Mouse (Mus musculus) natural killer cell, adult 2 months (primary cell): ENCODE data around the gene Methig1.
A peak's percentile ranks its signal among the peaks of the same experiment; 100 is the strongest.
"Not testable (repeated sequence)": the region's sequence is repeated elsewhere in the genome, so short reads cannot be mapped to it uniquely, and the experiment has no call there.

Source experiments
- DNase-seq, 2 experiments: peaks; one replicate each; pipeline ENCODE4 v3.0.0; 2022; ENCODE audit warnings: low spot score in 2 of 2

Gene Methig1

DNA sequence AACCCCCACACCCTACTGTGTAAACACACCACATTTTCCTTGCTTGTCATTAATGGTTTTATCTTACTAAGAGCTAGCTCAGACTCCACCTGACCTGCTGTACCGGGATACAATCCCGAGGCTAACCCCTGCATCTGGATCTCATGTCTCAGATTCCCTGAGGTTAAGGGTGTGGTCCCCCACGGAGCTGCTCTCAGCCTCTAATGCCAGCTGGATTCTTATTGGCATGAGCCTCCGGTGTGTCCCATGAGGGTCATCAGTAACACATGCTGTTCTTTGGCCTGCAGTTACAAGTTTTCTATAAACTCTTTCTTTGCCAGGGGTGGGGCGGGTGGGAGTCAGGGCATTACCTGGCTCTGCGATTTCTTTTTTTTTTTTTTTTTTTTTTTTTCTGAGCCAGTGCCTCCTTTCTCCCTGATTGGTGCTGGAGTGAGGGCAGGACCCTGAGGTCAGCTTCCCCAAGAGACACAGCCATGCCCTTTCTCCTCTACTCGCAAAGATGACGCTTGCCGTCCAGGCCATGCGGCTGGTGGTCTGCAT is at the start of gene Methig1, which contains the start of gene Mettl7a2:
Gene Methig1 (plus strand): TSS at position 439 of the 540 bp plus-strand sequence.
Gene Mettl7a2 (plus strand): TSS at position 490 of the 540 bp plus-strand sequence.
- no peak for DNase-seq

DNA sequence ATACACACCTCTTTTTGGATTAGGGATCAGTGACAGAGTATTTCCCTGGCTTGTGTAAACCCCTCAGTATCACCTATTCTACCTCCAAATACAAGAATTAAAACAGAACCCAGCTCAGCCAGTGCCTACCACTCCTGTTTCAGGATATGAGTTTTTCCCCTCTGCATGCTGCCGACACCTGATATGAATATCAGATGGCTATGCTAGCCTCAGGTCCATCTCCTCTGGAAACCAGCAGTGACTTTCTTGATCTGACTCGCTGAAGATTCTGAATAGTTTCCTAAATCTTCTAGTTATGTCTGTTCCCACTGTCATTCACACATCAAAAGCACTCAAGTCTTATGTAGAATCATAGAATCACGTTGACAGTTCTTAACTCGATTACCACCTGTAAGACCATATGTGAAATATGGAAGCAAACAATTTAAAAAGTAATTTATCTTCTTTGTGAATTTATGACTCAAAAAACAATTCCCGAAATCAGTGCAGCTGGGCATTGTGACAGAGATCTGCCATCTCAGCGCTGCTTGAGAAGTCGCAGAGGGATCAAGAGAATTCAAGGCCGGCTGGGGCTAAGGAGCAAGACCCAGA is 49.4 kb upstream of the Methig1 start:
- no peak for DNase-seq

DNA sequence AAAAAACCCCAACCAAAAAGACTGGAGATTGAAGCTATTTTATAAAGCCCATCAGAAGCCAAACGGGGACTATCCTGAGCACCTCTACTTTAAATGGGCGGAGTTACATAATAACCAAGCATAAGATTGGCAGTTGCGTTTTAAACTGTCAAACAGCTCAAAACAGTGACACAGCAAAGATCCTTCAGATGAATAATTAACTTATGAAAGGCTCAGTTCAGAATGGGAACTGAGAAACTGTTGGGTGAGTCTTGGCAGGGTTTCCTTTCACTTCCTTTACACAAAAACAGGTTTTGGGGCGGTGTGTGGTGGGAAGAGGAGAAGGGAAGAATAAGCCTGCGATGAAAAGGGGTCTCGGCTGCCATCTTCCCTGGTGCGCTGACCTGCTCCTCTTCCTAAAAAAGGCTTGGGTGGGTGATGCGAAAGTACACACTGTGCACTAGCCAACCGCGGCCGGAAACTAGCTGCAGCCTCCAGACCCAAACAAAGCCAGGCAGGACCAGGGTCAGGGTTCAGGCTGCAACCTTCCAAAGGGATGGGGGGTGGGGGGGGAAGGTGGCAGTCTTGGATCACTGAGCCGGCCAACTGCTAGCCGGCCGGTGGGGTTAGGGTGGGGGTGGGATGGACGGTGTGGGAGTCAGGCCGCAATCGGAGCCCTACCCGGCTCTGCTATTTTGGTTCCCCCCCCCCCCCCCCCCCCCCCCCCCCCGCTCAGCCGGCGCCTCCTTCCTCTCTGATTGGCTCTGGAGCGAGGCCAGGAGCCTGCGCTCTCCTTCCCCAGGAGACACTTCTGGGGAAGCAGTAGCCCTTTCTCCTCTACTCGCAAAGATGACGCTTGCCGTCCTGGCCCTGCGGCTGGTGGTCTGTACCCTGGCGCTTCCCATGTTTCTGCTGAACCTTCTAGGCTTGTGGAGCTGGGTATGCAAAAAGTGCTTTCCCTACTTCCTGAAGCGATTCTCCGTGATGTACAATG is 48.6 kb upstream of the Methig1 start, which contains the start of gene Mettl7a1:
Gene Mettl7a1 (plus strand): TSS at position 122 of the 973 bp plus-strand sequence.
- peak; percentile 29 to 44 for DNase-seq

DNA sequence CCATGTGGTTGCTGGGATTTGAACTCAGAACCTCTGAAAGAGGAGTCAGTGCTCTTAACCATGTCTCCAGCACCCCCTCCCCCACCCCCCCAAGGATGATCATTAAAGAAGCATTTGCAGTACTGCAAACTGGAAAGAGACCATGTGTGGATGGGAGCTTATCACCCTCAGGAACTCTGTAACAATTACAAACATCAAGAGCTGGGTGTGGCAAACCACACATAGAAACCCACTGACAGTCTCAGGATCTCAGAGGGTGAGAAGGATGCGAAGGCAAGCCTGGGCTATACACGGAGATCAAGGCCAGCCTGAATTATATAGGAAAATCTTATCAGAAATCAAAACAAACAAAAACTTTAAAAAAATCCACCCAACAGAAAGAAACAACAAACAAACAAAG is 46.7 kb upstream of the Methig1 start:
- DNase-seq, result no peak

DNA sequence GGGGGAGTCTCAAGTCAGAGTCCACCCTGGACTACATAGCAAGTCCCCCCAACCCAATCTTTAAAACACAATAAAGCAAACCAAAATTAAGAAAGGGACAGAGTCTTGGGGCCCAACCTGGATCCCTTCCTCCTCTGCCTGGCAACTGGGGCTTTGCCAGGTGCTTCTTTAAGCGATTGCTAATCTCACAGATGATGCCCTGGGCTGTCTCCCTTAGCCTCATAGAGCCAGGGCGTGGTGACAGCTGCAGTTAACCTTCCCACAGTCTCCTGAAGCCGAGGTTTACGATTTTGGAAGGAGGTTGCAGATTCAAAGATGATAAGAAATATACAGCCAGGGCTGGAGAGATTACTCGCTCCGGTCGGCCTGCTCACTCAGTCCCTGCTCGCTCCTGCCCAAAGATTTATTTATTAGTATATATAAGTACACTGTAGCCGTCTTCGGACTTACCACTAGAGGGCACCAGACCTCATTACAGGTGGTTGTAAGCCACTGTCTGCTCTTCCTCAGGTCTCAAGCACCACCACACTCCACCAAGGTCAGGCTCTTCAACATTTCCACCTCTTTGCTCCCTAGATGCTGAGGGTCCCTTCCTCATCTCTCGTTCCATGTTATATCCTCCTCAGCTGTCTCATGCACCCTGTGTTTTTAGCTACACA is 45.4 kb upstream of the Methig1 start:
- DNase-seq, result peak; percentile 38 to 43

DNA sequence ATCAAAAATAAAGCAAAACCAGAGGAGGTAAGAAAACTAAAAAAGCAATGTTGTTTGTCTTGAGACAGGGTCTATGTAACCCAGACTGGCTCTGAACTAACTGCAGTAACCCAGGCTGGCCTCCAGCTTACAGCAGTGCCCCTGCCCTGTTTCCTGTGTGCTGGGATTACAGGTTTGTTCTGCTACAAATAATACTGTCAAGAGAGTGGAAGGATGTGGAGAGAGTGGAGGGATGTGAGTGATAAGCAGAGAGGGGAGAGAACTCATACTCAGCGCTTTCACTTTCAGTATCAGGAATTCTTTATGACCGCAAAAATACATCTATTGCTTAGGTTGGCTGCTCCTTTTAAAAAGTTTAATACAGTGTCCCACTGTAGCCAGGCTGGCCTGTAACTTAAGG is 40.6 kb upstream of the Methig1 start:
- no peak for DNase-seq

DNA sequence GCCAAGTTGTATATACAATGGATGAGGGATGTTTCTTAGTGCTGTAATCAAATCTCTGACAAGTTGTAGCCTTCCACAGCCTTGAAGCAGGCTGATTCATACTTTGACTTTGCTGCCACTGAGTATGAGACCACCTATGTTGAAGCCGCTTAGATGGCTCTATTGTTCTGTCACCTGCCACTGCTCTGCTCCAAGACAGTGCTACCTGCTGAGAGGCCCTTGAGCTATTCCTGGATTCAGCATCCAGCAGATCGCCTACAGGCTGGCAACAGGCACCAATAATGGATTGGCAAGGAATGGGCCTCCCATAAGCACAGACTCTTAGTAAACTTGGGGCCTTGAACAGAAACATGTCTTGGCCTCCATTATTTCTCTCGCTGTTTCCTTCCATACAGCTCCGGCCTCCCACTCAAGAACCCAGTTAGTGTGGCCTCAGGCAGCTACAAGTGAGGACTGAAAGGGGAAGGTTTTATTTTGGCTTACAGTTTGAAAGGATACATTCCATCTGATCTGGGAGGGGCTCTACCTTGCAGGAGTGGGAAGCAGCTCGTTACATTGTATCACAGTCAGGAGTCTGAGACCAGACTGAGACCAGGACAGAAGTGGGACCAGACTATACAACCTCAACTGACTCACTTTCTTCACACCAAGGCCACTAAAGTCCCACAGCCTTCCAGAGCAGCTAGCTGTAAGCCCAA is 38.4 kb upstream of the Methig1 start:
- no peak for DNase-seq

DNA sequence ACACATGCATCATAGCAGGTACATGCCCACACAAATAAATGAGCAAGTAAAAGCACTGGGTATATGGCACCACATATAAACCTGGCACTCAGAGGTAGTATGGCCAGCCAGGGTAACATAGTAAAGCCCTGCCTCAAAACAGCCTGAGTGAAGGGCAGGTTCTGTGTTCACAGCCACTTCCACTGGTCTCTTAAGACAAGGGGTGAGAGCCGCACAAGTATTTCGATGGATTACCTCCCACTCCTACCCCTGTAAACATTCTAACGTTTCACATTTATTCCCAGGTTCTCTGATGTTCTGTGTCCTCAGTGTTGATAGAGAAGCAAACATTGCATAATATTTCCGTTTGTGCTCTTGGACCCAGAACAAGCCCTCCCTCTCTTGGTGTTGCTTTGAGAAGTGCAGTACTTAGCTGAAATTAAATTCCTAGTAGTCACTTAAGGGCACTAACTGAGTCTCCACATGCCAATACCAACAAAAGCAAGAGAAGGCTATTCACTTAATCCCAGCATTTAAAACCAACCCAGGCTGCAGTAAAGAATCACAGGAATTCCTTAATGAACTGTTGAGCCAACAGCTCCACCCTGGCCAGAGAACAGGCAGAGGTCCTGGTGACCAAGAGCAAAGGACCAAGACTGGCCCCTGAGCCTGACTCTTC is 34.8 kb upstream of the Methig1 start:
- not testable (repeated sequence) for DNase-seq

DNA sequence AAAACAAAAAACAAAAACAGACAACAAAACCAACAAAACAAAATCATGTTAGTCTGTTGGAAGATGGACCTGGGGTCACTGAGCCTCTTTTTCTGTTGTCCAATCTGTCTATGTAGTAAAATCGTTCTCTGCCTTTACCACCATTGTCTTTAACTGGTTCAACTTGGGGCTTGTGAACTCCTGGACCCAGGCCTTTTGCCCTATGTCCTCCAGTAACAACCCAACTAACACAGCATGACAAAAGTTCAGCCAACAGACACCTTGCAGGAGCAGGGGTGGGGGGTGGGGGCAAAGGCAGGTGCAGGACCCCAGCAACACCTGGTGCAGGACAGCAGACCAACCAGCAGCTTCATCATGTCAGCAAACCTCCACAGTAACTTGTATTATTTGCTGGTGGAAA is 33.1 kb upstream of the Methig1 start:
- no peak for DNase-seq

DNA sequence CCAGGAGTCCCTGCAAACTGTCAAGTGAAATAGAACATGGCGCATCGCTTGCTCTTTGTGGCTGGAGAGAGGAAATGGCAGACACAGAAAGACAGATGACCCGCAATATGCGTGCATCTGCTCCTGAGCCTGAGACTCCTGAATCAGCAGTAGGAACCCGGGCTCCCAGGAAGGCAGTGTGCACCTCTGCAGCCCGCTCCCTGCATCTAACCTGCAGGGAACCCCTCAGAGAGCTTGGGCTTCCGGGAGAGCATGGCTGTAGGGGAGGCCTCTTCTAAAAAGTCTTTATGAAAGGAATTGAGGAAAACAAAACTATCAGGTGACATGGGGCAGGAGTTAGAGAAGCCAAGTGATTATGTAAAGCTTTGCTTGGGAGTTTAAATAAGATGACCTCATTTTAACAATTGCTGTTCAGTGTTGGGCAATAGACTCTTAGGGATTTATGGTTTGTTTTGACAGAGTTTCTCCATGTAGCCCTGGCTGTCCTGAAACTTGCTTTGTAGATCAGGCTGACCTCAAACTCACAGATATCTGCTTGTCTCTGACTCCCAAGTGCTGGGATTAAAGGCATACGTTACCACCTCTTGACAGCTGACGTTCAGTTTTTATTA is 32.5 kb upstream of the Methig1 start:
- no peak for DNase-seq

DNA sequence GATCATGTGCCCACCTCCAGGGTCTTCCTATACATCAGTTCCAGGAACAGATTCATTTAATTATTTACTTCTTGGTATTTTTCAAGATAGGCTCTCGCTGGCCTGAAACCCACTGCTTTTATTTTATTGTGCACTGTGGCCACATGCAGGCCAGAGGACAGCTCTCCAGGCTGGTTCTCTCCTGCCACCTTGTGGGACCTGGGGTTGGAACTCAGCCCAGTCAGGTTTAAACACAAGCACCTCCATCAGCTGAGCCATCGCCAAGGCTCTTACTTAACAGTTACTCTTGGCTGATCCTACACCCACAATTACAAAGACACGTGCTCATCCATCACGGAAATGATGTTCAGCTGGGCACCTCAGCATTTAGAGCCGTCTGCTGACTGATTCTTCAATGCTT is 31.8 kb upstream of the Methig1 start:
- no peak for DNase-seq

DNA sequence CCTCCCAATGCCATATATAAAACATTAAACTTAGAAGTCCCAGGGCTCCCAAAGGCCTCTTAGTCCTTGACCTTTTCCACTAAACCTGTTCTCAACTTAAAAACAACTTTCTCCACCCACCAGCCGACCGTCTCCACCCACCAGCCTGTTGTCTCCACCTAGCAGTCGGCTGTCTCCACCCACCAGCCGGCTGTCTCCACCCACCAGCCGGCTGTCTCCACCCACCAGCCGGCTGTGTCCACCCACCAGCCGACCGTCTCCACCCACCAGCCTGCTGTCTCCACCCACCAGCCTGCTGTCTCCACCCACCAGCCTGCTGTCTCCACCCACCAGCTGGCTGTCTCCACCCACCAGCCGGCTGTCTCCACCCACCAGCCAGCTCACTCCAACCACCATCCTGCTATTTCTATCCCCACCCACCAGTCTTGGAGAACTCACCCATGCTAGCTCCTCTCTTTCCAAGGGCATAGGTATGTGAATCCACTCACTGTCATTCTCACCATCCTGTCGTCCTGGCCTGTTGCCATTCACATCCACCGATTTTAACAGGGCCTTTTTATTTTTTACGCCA is 28.8 kb upstream of the Methig1 start:
- no peak for DNase-seq

DNA sequence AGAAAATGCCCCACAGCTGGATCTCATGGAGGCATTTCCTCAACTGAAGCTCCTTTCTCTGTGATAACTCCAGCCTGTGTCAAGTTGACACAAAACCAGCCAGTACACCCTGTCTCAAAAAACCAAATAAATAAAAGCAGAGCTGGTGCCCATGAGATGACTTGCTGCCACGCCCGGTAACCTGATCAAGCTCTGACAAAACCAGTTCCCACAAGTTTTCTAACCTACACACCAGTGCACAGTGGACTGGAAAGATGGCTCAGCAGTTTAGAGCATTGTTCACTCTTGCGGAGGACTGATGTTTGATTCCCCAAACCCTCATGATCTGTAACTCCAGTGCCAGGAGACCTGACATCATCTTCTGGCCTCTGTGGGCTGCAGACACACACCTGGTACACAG is 27.7 kb upstream of the Methig1 start:
- no peak for DNase-seq

DNA sequence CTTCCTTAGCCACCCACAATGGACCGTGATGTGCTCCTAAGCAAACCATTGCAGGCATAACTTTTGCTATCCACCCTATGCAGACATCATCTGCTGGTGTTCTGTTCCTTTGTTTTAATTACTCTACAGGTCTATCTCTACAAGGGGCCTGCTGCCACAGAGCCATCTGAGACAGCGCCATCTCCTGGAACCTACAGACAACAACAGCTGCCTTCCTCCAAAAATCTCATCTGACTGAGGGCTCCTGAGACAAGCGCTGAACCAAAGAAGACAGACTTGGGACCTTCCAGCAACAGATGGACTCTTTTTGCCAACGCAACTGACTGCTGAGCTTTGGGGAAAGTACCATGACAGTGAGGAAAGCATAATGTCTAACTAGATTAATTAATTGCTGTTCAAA is 24.9 kb upstream of the Methig1 start:
- not testable (repeated sequence) for DNase-seq

DNA sequence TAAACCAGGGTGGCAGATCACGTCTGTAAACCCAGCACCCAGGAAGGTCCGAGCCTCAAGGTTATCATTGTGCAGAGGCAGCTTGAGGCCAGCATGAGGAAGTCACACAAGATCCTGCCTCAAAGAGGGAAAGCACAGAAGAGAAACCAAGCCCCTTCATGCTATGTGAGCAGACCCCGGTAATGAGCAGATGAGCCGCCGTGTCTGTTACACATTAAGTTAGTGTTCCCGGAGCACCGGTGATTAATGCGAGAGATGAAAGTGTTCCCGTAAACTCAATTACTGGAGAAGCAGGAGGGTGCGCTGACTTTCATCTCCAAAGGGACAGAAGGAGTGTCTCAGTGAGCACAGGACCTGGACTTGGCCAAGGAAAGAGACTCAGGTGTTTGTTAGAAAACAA is 23.6 kb upstream of the Methig1 start:
- DNase-seq, result not testable (repeated sequence)

DNA sequence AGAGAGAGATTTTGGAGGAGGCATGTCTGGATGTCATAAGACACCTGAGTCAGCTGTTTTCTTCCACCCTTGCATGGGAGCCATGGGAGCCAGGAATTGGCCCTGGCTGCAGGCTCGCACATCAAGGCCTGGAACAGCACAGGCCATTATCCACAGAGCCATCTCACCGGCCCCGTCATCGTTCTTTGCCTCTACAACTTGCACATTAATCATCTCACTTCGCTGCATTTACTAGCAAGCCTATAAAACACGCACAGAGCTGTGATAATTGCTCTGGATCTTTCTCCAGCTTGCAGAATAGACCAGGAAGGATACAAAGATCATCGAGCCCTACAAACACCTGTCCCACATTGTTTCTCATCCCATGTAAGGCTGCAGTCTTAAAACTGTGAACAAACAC is 22.2 kb upstream of the Methig1 start:
- DNase-seq, result no peak

DNA sequence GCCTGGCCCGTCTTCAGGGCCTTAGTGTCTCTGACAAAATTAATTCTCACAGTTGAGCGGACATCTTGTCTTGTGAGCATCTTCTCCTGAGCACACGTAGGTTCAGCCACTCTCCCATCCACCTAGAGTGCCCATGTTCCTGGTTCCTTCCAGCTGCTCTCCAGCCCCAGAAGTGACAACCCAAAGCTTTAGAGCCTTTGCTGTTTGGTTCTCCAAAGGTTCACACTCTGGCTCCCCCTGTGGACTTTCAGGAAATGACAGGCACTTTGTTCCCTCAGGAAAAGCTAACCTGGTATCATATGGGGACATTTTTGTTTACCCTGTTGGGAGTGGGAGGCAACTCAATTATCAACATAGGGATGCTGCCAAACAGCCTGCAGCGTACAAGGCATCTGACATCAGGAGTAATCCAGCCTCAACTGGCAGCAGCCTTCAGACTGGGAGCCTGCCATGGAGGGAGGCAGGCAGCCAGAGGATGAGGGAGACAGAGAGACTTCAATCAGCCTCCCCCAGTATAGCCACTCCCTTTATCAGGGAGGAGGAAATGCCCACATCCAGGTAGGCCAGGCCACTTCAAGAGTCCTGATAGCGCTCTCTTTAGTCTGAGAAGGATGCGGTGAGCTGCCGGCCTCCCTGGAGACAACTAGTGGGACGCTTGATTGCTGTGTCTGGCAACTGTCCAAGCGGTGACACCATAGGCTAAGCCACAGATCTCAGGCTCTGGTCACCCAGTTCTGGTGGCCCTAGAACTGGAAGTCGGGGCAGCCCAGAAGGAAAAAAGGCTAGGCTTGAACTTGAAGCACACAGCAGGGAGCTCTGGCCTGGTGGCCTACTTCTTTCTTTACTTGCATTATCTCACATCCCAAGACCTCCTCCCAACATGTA is 20.6 kb upstream of the Methig1 start:
- DNase-seq, result not testable (repeated sequence)

DNA sequence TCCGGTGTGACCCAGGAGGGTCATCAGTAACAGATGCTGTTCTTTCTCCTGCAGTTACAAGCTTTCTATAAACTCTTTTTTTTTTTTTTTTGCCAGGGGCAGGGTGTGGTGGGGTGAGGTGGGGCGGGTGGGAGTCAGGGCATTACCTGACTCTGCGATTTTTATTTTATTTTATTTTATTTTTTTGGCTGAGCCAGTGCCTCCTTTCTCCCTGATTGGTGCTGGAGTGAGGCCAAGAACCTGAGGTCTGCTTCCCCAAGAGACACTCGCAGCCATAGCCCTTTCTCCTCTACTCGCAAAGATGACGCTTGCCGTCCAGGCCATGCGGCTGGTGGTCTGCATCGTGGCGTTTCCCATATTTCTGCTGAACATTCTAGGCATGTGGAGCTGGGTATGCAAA is 18.3 kb upstream of the Methig1 start, which contains the start of gene Mettl7a3:
Gene Mettl7a3 (plus strand): TSS at position 301 of the 400 bp plus-strand sequence.
- no peak for DNase-seq

DNA sequence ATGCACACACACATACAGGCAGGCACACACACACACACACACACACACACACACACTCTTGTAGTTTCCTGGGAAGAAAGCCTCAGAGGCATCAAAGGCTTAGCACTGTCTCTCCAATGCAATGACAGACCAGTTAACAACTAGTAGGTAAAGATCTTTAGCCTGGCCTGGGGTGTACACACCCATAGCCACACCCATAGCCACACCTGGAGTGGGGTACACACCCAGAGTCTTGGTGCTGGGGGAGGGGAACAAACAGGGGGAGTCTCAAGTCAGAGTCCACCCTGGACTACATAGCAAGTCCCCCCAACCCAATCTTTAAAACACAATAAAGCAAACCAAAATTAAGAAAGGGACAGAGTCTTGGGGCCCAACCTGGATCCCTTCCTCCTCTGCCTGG is 15.6 kb upstream of the Methig1 start:
- not testable (repeated sequence) for DNase-seq
